Mouse (Mus musculus) lung, adult 2 months (tissue): ENCODE data around the gene Hps3. TPM values are rescaled to one million over a fixed set of nuclear protein-coding genes. Genes with fewer than 3 reads are reported as not detected.
A peak's percentile ranks its signal among the peaks of the same experiment; 100 is the strongest.
"Not testable (repeated sequence)": the region's sequence is repeated elsewhere in the genome, so short reads cannot be mapped to it uniquely, and the experiment has no call there.

ENCODE experiments used
- DNase-seq: peaks from one replicate; pipeline ENCODE4 v3.0.0; 2022
- H3K4me1 ChIP-seq: fragments of 200-500 bp; 2 replicates; pipeline ENCODE4 v1.6.1; 2011; ENCODE audit warnings: low read length; ENCODE audit not compliant: control insufficient read depth, insufficient read depth
- H3K4me3 ChIP-seq: fragments of 200-500 bp; replicated peaks from 2 replicates; pipeline ENCODE3; 2011; ENCODE audit warnings: low read depth, mild to moderate bottlenecking, control low read depth, low read length; ENCODE audit errors: extremely low read depth
- CTCF ChIP-seq: fragments of 200-500 bp; IDR thresholded peaks from 2 replicates; pipeline ENCODE4 v1.5.1; 2011; ENCODE audit warnings: mild to moderate bottlenecking, low read length, control low read depth; ENCODE audit not compliant: insufficient read depth
- POLR2A ChIP-seq: fragments of 200-500 bp; IDR thresholded peaks from 2 replicates; pipeline ENCODE4 v1.6.1; 2011; ENCODE audit warnings: low read depth, mild to moderate bottlenecking, control low read depth, low read length, borderline replicate concordance; ENCODE audit errors: extremely low read depth
- WGBS: fragments of 180-500 bp; shearing (Covaris S2); methylation state at CpG from one replicate; pipeline ENCODE4 v1.1.7; 2018; 5-methylcytosine and 5-hydroxymethylcytosine counted together
- polyA plus RNA-seq: library from polyadenylated mRNA; depleted of rRNA; stranded (reverse); fragments of >200 nt; gene quantifications from 2 replicates; pipeline ENCODE4 v1.2.3, GENCODE M21; 2012; rRNA removed

Hps3 gene
- polyA plus RNA-seq, 1 experiment, result 19.5 TPM

GRCm38 (mm10) chr3:19956885-19957284, 78.2 kb downstream of the Hps3 start, which contains the start of gene Cp:
TSS of gene Cp (plus strand) at chr3:19957054.
- Histone ChIP-seq H3K4me3 (peak within 1 kb of the TSS; percentile 34), H3K4me1 (peaks cover 7% of the 10 kb centered on the region)
- no peak for TF ChIP-seq CTCF
- TF ChIP-seq POLR2A, result no peak
- no peak for DNase-seq
- 38% methylated on average over 5 of the region's 5 CpGs for WGBS

DNA sequence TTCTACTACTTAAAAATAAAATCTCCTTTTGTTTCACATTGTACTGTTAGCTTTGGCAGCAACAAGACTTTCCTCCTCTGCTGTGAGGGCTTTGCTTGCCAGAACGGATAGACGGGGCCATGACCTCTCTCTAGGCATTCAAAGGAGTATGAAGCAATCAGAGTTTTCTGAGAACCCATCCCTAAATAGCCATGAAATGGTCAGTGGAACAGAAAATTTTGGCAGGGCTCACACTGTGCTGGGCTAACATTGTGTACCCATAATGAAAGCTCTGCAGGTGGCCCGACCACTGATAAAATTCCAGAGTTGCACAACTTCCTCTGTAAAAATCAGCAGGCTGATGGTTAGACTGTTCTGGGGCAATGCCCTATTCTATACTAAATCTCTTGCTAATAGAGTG, 81.2 kb downstream of the Hps3 start:
- H3K4me3 ChIP-seq, result no peak overlapping the region
- peak; percentile 43 for DNase-seq
- TF ChIP-seq POLR2A (no peak), CTCF (no peak)
- H3K4me1 ChIP-seq, result peaks cover 7% of the 10 kb centered on the region
- WGBS, result 28% methylated on average over 3 of the region's 3 CpGs

GRCm38 (mm10) chr3:19953425-19953824, 81.7 kb downstream of the Hps3 start:
- Histone ChIP-seq H3K4me3 (no peak overlapping the region), H3K4me1 (peaks cover 7% of the 10 kb centered on the region)
- TF ChIP-seq POLR2A, result no peak
- no peak for TF ChIP-seq CTCF
- WGBS, result 40% methylated on average over 1 of the region's 1 CpGs
- DNase-seq, result no peak

- not testable (repeated sequence) for DNase-seq, H3K4me3 ChIP-seq, H3K4me1 ChIP-seq
- WGBS, result 97% methylated on average over 1 of the region's 1 CpGs
These were observed 85.7 kb downstream of the Hps3 start for GRCm38 (mm10) chr3:19949401-19949800.

DNA sequence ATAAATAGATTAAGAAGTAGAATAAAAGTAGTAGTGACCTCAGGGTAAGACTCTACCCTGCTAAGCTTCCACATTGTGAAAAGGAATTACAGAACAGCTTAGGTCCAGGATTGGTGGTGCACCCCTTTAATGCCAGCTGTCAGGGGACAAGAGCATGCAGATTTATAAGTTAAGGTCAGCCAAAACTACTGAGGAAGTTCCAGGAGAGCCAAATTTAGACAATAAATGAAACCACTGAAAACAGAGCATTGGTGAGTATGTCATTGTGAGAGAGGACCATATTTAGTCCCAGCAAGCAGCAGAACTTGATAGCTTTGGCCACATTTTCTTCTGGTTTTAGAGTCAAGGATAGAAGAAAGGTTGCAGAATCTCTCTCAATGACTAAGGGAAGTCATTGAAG, 86.6 kb downstream of the Hps3 start:
- Histone ChIP-seq H3K4me3 (no peak overlapping the region), H3K4me1 (peaks cover 5% of the 10 kb centered on the region)
- TF ChIP-seq POLR2A (no peak), CTCF (no peak)
- no peak for DNase-seq

Other genes starting within 250 kb of the Hps3 start
- 25.6 and 47.8 TPM in 2 replicates for gene Cp, start 78.3 kb downstream of the Hps3 start, polyA plus RNA-seq
- gene Hltf, start 22.5 kb upstream of the Hps3 start, polyA plus RNA-seq, result 3.0 and 4.8 TPM in 2 replicates
- 52.8 and 99.0 TPM in 2 replicates for gene Gyg, start 120.0 kb upstream of the Hps3 start, polyA plus RNA-seq
- gene Cpa3, start 206.9 kb upstream of the Hps3 start, polyA plus RNA-seq, result 0.49 and 0.65 TPM in 2 replicates
- 0.19 and 0.66 TPM in 2 replicates for gene Cpb1, start 240.4 kb upstream of the Hps3 start, polyA plus RNA-seq